Mouse (Mus musculus): Measurements from ENCODE around the gene Gna15. TPM values are rescaled to one million over a fixed set of nuclear protein-coding genes. Genes with fewer than 3 reads are reported as not detected.

The Gna15 gene
- polyA plus RNA-seq, 1 experiment from 2014 or later = 11.3 TPM

GRCm38 (mm10) chr10:81454106-81454505 lies 69.9 kb downstream of the Gna15 start:
- Histone ChIP-seq H3K9me3 (ENCODE audit: control insufficient read depth, low read length) (no peaks in the 10 kb centered on the region), H3K36me3 (ENCODE audit: control insufficient read depth, insufficient read depth, low read length) (no peaks in the 10 kb centered on the region), H3K4me1 (replicated peaks; ENCODE audit: control insufficient read depth, insufficient read depth, low read length) (no peaks in the 10 kb centered on the region), H3K27ac (ENCODE audit: low read depth, low read length) (no peak overlapping the region), H3K4me3 (ENCODE audit: low read depth, low read length) (no peak overlapping the region), H3K27me3 (replicated peaks; ENCODE audit: control insufficient read depth, insufficient read depth, low read length) (peaks cover 88% of the 10 kb centered on the region), H3K9ac (ENCODE audit: low read depth, low read length) (no peak overlapping the region), H3K4me2 (no peak overlapping the region)
- WGBS = 58% methylated on average over 2 of the region's 2 CpGs
- DNase-seq (ENCODE audit: low spot score) = no peak
- ATAC-seq (replicated peaks; ENCODE audit: low FRiP score) = no peak

DNA sequence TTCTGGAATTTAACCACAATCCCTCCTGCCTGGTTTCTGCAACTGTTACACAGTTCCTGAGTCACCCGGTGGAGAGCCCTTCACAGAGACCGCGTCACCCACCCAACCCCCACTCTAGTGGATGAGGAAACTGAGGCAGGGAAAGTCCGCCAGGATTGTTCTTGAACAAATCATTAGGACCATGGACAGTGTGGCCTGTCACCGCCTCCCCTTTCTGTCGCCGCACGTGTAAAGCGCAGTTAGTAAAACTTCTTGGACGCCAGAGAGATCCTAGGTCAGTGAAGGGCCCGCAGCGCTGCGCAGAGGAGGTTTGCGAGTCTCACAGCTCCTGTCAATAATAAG lies 71.1 kb downstream of the Gna15 start:
- H3K4me3 ChIP-seq (ENCODE audit: low read depth, low read length) = no peak overlapping the region
- H3K9me3 ChIP-seq (ENCODE audit: control insufficient read depth, low read length) = no peaks in the 10 kb centered on the region
- ATAC-seq (replicated peaks; ENCODE audit: low FRiP score) (no peak), DNase-seq (ENCODE audit: low spot score) (no peak)
- WGBS = 5% methylated on average over 14 of the region's 14 CpGs
- H3K36me3 ChIP-seq (ENCODE audit: control insufficient read depth, insufficient read depth, low read length) = no peaks in the 10 kb centered on the region
- H3K27me3 ChIP-seq (replicated peaks; ENCODE audit: control insufficient read depth, insufficient read depth, low read length) = peaks cover 78% of the 10 kb centered on the region
- H3K4me1 ChIP-seq (replicated peaks; ENCODE audit: control insufficient read depth, insufficient read depth, low read length) = no peaks in the 10 kb centered on the region
- H3K9ac ChIP-seq (ENCODE audit: low read depth, low read length) = no peak overlapping the region
- no peak overlapping the region for H3K27ac ChIP-seq (ENCODE audit: low read depth, low read length)
- no peak overlapping the region for H3K4me2 ChIP-seq

Small RNAs within 50 kb of the gene (microRNA-seq; reads per million reads assigned to microRNA genes)
- gene Gm25595 (ENCODE audit: borderline number of aligned reads) = not detected

Other genes starting within 250 kb of the Gna15 start
- gene Tjp3, start 232.6 kb downstream of the Gna15 start, polyA plus RNA-seq (2014; fragmentation: Nextera tagmentation; extraction: Ambion mirVana) = 1.8 TPM in 2 replicates
- gene Pip5k1c, start 231.3 kb downstream of the Gna15 start, polyA plus RNA-seq (2014; fragmentation: Nextera tagmentation; extraction: Ambion mirVana) = 40.0 and 42.5 TPM in 2 replicates
- gene Cactin, start 203.1 kb downstream of the Gna15 start, polyA plus RNA-seq (2014; fragmentation: Nextera tagmentation; extraction: Ambion mirVana) = 49.9 and 51.9 TPM in 2 replicates
- gene Tbxa2r, start 195.5 kb downstream of the Gna15 start, polyA plus RNA-seq (2014; fragmentation: Nextera tagmentation; extraction: Ambion mirVana) = 7.8 and 7.9 TPM in 2 replicates
- not detected in 2 replicates for gene Gipc3, start 181.0 kb downstream of the Gna15 start, polyA plus RNA-seq (2014; fragmentation: Nextera tagmentation; extraction: Ambion mirVana)
- 68.6 and 69.2 TPM in 2 replicates for gene Hmg20b, start 173.7 kb downstream of the Gna15 start, polyA plus RNA-seq (2014; fragmentation: Nextera tagmentation; extraction: Ambion mirVana)
- gene Mfsd12, start 166.7 kb downstream of the Gna15 start, polyA plus RNA-seq (2014; fragmentation: Nextera tagmentation; extraction: Ambion mirVana) = 11.2 TPM in 2 replicates
- gene 4930404N11Rik, start 158.4 kb downstream of the Gna15 start, polyA plus RNA-seq (2014; fragmentation: Nextera tagmentation; extraction: Ambion mirVana) = 0.64 and 0.68 TPM in 2 replicates
- gene Fzr1, start 145.7 kb downstream of the Gna15 start, polyA plus RNA-seq (2014; fragmentation: Nextera tagmentation; extraction: Ambion mirVana) = 74.0 and 75.9 TPM in 2 replicates
- gene Dohh, start 139.8 kb downstream of the Gna15 start, polyA plus RNA-seq (2014; fragmentation: Nextera tagmentation; extraction: Ambion mirVana) = 97.4 and 99.3 TPM in 2 replicates
- gene Gm48551, start 139.8 kb downstream of the Gna15 start, polyA plus RNA-seq (2014; fragmentation: Nextera tagmentation; extraction: Ambion mirVana) = 1.3 and 1.9 TPM in 2 replicates
- 0.62 and 0.67 TPM in 2 replicates for gene Gm48552, start 135.2 kb downstream of the Gna15 start, polyA plus RNA-seq (2014; fragmentation: Nextera tagmentation; extraction: Ambion mirVana)
- 3.8 and 4.5 TPM in 2 replicates for gene Smim24, start 131.2 kb downstream of the Gna15 start, polyA plus RNA-seq (2014; fragmentation: Nextera tagmentation; extraction: Ambion mirVana)
- 15.4 and 21.4 TPM in 2 replicates for gene Nfic, start 68.6 kb downstream of the Gna15 start, polyA plus RNA-seq (2014; fragmentation: Nextera tagmentation; extraction: Ambion mirVana)
- 0.12 TPM in 1 of 2 replicates, not detected in the other for gene Celf5, start 41.5 kb downstream of the Gna15 start, polyA plus RNA-seq (2014; fragmentation: Nextera tagmentation; extraction: Ambion mirVana)
- 92.2 and 97.9 TPM in 2 replicates for gene Ncln, start 27.8 kb downstream of the Gna15 start, polyA plus RNA-seq (2014; fragmentation: Nextera tagmentation; extraction: Ambion mirVana)
- gene S1pr4, start 24.1 kb downstream of the Gna15 start, polyA plus RNA-seq (2014; fragmentation: Nextera tagmentation; extraction: Ambion mirVana) = 4.5 and 4.6 TPM in 2 replicates
- 46.4 and 47.0 TPM in 2 replicates for gene Gna11, start 21.0 kb upstream of the Gna15 start, polyA plus RNA-seq (2014; fragmentation: Nextera tagmentation; extraction: Ambion mirVana)
- gene Aes, start 35.3 kb upstream of the Gna15 start, polyA plus RNA-seq (2014; fragmentation: Nextera tagmentation; extraction: Ambion mirVana) = 213 and 229 TPM in 2 replicates
- 5.1 and 6.9 TPM in 2 replicates for gene Tle2, start 50.3 kb upstream of the Gna15 start, polyA plus RNA-seq (2014; fragmentation: Nextera tagmentation; extraction: Ambion mirVana)
- 13.2 and 16.7 TPM in 2 replicates for gene Tle6, start 76.8 kb upstream of the Gna15 start, polyA plus RNA-seq (2014; fragmentation: Nextera tagmentation; extraction: Ambion mirVana)
- gene BC025920, start 82.0 kb upstream of the Gna15 start, polyA plus RNA-seq (2014; fragmentation: Nextera tagmentation; extraction: Ambion mirVana) = 0.81 and 1.1 TPM in 2 replicates
- gene Sirt6, start 103.6 kb upstream of the Gna15 start, polyA plus RNA-seq (2014; fragmentation: Nextera tagmentation; extraction: Ambion mirVana) = 22.8 and 22.9 TPM in 2 replicates
- gene Ankrd24, start 104.3 kb upstream of the Gna15 start, polyA plus RNA-seq (2014; fragmentation: Nextera tagmentation; extraction: Ambion mirVana) = 3.6 and 4.6 TPM in 2 replicates
- 3.3 and 3.9 TPM in 2 replicates for gene Gm10778, start 124.8 kb upstream of the Gna15 start, polyA plus RNA-seq (2014; fragmentation: Nextera tagmentation; extraction: Ambion mirVana)
- gene Zfp433, start 180.6 kb upstream of the Gna15 start, polyA plus RNA-seq (2014; fragmentation: Nextera tagmentation; extraction: Ambion mirVana) = 10.5 and 10.9 TPM in 2 replicates
- 4.5 and 5.0 TPM in 2 replicates for gene Gm3055, start 246.9 kb upstream of the Gna15 start, polyA plus RNA-seq (2014; fragmentation: Nextera tagmentation; extraction: Ambion mirVana)